Mouse (Mus musculus) CH12.LX (cell line): ENCODE results near the gene Arhgap25. TPM values are rescaled to one million over a fixed set of nuclear protein-coding genes. Genes with fewer than 3 reads are reported as not detected.
"Not testable (repeated sequence)": the region's sequence is repeated elsewhere in the genome, so short reads cannot be mapped to it uniquely, and the experiment has no call there.

Source experiments
- DNase-seq: peaks from one replicate; pipeline ENCODE4 v3.0.0-alpha.2; 2013; ENCODE audit errors: extremely low read depth
- H3K27ac ChIP-seq: 2 replicates; pipeline ENCODE4 v1.5.1; 2012; ENCODE audit warnings: low read depth, mild to moderate bottlenecking, control low read depth, moderate library complexity; ENCODE audit not compliant: insufficient read depth
- H3K27me3 ChIP-seq: replicated peaks from 2 replicates; pipeline ENCODE3; 2012; ENCODE audit warnings: inconsistent platforms
- H3K36me3 ChIP-seq, 2 experiments: replicated peaks in 1 of 2; 2 replicates each; pipeline versions ENCODE3 to v1.6.1; 2012; ENCODE audit warnings: inconsistent platforms in 1 of 2, low read length in 1 of 2, mild to moderate bottlenecking in 1 of 2, mixed read lengths in 1 of 2, moderate library complexity in 1 of 2; ENCODE audit not compliant: control insufficient read depth in 1 of 2, insufficient read depth in 1 of 2
- H3K4me1 ChIP-seq, 2 experiments: 2 replicates each; pipeline ENCODE4 v1.6.1; 2012; ENCODE audit warnings: inconsistent platforms in 1 of 2, moderate library complexity in 1 of 2; ENCODE audit not compliant: insufficient read depth in 2 of 2, control insufficient read depth in 1 of 2
- H3K4me2 ChIP-seq: 2 replicates; pipeline ENCODE4 v1.6.1; 2012; ENCODE audit warnings: low read depth, mild to moderate bottlenecking, control low read depth; ENCODE audit not compliant: poor library complexity, insufficient read depth, severe bottlenecking
- H3K4me3 ChIP-seq, 3 experiments: fragments of 150-350 bp in 1 of 3; sonication (generic) in 1 of 3; replicated peaks in 1 of 3; 2 replicates each; pipeline versions ENCODE3 to v1.5.1; 2011 to 2012; ENCODE audit warnings: low read depth in 2 of 3, low read length in 2 of 3, mild to moderate bottlenecking in 2 of 3, moderate library complexity in 2 of 3, control low read depth in 1 of 3, improper control_type of control experiment in 1 of 3, inconsistent platforms in 1 of 3, mixed read lengths in 1 of 3; ENCODE audit not compliant: poor library complexity in 1 of 3
- H3K79me2 ChIP-seq: replicated peaks from 2 replicates; pipeline ENCODE4 v1.6.1; 2012; ENCODE audit warnings: mild to moderate bottlenecking, moderate library complexity; ENCODE audit not compliant: control insufficient read depth, poor library complexity, insufficient read depth, severe bottlenecking; ENCODE audit errors: extremely low read depth
- H3K9ac ChIP-seq: 2 replicates; pipeline ENCODE4 v1.6.1; 2012; ENCODE audit warnings: low read depth, mild to moderate bottlenecking, control low read depth, moderate library complexity; ENCODE audit not compliant: insufficient read depth
- H3K9me3 ChIP-seq: replicated peaks from 2 replicates; pipeline ENCODE3; 2012; ENCODE audit warnings: low read length, inconsistent platforms, mixed read lengths
- CHD2 ChIP-seq: IDR thresholded peaks from 2 replicates; pipeline ENCODE4 v1.6.1; 2011; ENCODE audit warnings: low read length, improper control_type of control experiment
- E2F4 ChIP-seq: IDR thresholded peaks from 2 replicates; pipeline ENCODE4 v1.6.1; 2011; ENCODE audit warnings: low read depth, low read length, improper control_type of control experiment; ENCODE audit not compliant: insufficient replicate concordance
- ELF1 ChIP-seq: IDR thresholded peaks from 2 replicates; pipeline ENCODE4 v1.6.1; 2014; ENCODE audit warnings: low read depth, mild to moderate bottlenecking, inconsistent platforms, low read length, improper control_type of control experiment
- GABPA ChIP-seq: IDR thresholded peaks from 2 replicates; pipeline ENCODE4 v1.6.1; 2012; ENCODE audit warnings: low read depth, low read length, improper control_type of control experiment, inconsistent platforms; ENCODE audit not compliant: insufficient replicate concordance
- JUND ChIP-seq: conservative IDR thresholded peaks from 2 replicates; pipeline ENCODE4 v1.6.1; 2011; ENCODE audit warnings: low read depth, low read length, improper control_type of control experiment
- MAZ ChIP-seq: IDR thresholded peaks from 2 replicates; pipeline ENCODE4 v1.6.1; 2012; ENCODE audit warnings: low read depth, mild to moderate bottlenecking, inconsistent platforms, low read length, improper control_type of control experiment, moderate library complexity
- POLR2A ChIP-seq: IDR thresholded peaks from 2 replicates; pipeline ENCODE4 v1.6.1; 2011; ENCODE audit warnings: low read depth, mild to moderate bottlenecking, improper control_type of control experiment, low read length
- POLR2AphosphoS2 ChIP-seq: IDR thresholded peaks from 2 replicates; pipeline ENCODE4 v1.6.1; 2011; ENCODE audit warnings: low read depth, low read length, improper control_type of control experiment
- SMC3 ChIP-seq: IDR thresholded peaks from 2 replicates; pipeline ENCODE4 v1.6.1; 2011; ENCODE audit warnings: low read depth, low read length, improper control_type of control experiment
- TCF12 ChIP-seq: IDR thresholded peaks from 2 replicates; pipeline ENCODE4 v1.6.1; 2014; ENCODE audit warnings: low read depth, mild to moderate bottlenecking, inconsistent platforms, low read length, improper control_type of control experiment
- ZKSCAN1 ChIP-seq: IDR thresholded peaks from 2 replicates; pipeline ENCODE4 v1.6.1; 2012; ENCODE audit warnings: low read depth, inconsistent platforms, low read length, improper control_type of control experiment, borderline replicate concordance
- ZMIZ1 ChIP-seq: IDR thresholded peaks from 2 replicates; pipeline ENCODE4 v1.6.1; 2012; ENCODE audit warnings: low read depth, mild to moderate bottlenecking, inconsistent platforms, low read length, improper control_type of control experiment
- dilution Hi-C: fragments of 300-500 bp; cut with MboI; formaldehyde crosslinking; loops from 2 replicates; pipeline ENCODE4 v1.14.3; 2020; ENCODE audit warnings: low sequenced_read_pairs; ENCODE audit not compliant: extremely low pct_unique_long_range_greater_than_20kb, extremely low pct_ligation_motif_present
- in situ Hi-C: fragments of 300-500 bp; cut with MboI; formaldehyde crosslinking; loops from 3 replicates; pipeline ENCODE4 v1.14.3; 2019; ENCODE audit warnings: low sequenced_read_pairs, low pct_ligation_motif_present, low pct_unique_long_range_greater_than_20kb, mixed read lengths
- polyA plus RNA-seq: library from polyadenylated mRNA; unstranded; fragments of >175 nt; gene quantifications from 2 replicates; pipeline ENCODE4 v1.2.1, GENCODE M21; 2012; ENCODE audit warnings: low read depth; ENCODE audit not compliant: insufficient read length
- total RNA-seq, 2 experiments: library from RNA; depleted of rRNA; stranded (reverse); fragments of 300-350 nt in 1 of 2; fragments of >200 nt in 1 of 2; gene quantifications; 2 replicates each; pipeline ENCODE4 v1.2.3; 2012 to 2014

Arhgap25 gene
- total and polyA plus RNA-seq, 3 experiments, result 11.7 to 16.5 (median 12.5) TPM

GRCm38 (mm10) chr6:87578247-87578646, 45.2 kb upstream of the Arhgap25 start:
- Histone ChIP-seq H3K4me1 (0 out of 4 replicates have a peak, but pooled peaks cover 0 to 2% of the 10 kb centered on the region in 2 experiments), H3K27me3 (no peaks in the 10 kb centered on the region), H3K36me3 (no peaks in the 10 kb centered on the region), H3K9ac (no peak overlapping the region), H3K27ac (no peak overlapping the region), H3K4me3 (no peak overlapping the region), H3K79me2 (no peaks in the 10 kb centered on the region), H3K9me3 (peaks cover 5% of the 10 kb centered on the region), H3K4me2 (no peak overlapping the region)
- TF ChIP-seq JUND, result no peak
- TF ChIP-seq ZMIZ1, result no peak
- TF ChIP-seq E2F4, result no peak
- no peak for TF ChIP-seq ZKSCAN1
- TF ChIP-seq TCF12, result no peak
- no peak for TF ChIP-seq ELF1
- no peak for TF ChIP-seq POLR2A
- TF ChIP-seq GABPA, result no peak
- TF ChIP-seq MAZ, result no peak
- dilution Hi-C loops (no loop called here), in situ Hi-C loops (no loop called here)
- no peak for DNase-seq

- H3K27me3 ChIP-seq, result no peaks in the 10 kb centered on the region
- no peak overlapping the region for H3K9ac ChIP-seq
- DNase-seq, result no peak
- H3K4me2 ChIP-seq, result no peak overlapping the region
- dilution Hi-C loops (no loop called here), in situ Hi-C loops (no loop called here)
- H3K36me3 ChIP-seq, result no peaks in the 10 kb centered on the region
- TF ChIP-seq CHD2 (no peak), POLR2AphosphoS2 (no peak), ZKSCAN1 (no peak), SMC3 (no peak)
- H3K9me3 ChIP-seq, result peaks cover 5% of the 10 kb centered on the region
- H3K4me3 ChIP-seq, result no peak overlapping the region
- no peaks in the 10 kb centered on the region for H3K79me2 ChIP-seq
- no peak overlapping the region for H3K27ac ChIP-seq
- H3K4me1 ChIP-seq, result 0 out of 4 replicates have a peak, but pooled peaks cover 0 to 2% of the 10 kb centered on the region in 2 experiments
These were observed 43.7 kb upstream of the Arhgap25 start for GRCm38 (mm10) chr6:87576648-87577330.

GRCm38 (mm10) chr6:87571863-87572262, 38.8 kb upstream of the Arhgap25 start:
- H3K27ac ChIP-seq, H3K4me1 ChIP-seq, dilution Hi-C loops, H3K27me3 ChIP-seq, H3K79me2 ChIP-seq, DNase-seq, H3K9ac ChIP-seq, H3K4me2 ChIP-seq, H3K36me3 ChIP-seq, H3K9me3 ChIP-seq, H3K4me3 ChIP-seq: not testable (repeated sequence)
- in situ Hi-C loops, result loop anchor here (25.0 kb wide), 1 partner anchor 410 kb away; no protein-coding TSS in a partner anchor
